Mouse (Mus musculus) layer of hippocampus, postnatal 10 days (tissue): ENCODE measurements around the gene Mt4. TPM values are rescaled to one million over a fixed set of nuclear protein-coding genes. Genes with fewer than 3 reads are reported as not detected.
"Not testable (repeated sequence)": the region's sequence is repeated elsewhere in the genome, so short reads cannot be mapped to it uniquely, and the experiment has no call there.

Experiments
- DNase-seq, 2 experiments: peaks; one replicate each; pipeline ENCODE4 v3.0.0; 2021; ENCODE audit warnings: low spot score in 2 of 2
- total RNA-seq, 2 experiments: library from RNA; stranded (reverse); gene quantifications; 2 replicates each; pipeline ENCODE4 v1.2.3; 2021

Gene Mt4
- total RNA-seq, 2 experiments from 2014 or later = not detected

DNA sequence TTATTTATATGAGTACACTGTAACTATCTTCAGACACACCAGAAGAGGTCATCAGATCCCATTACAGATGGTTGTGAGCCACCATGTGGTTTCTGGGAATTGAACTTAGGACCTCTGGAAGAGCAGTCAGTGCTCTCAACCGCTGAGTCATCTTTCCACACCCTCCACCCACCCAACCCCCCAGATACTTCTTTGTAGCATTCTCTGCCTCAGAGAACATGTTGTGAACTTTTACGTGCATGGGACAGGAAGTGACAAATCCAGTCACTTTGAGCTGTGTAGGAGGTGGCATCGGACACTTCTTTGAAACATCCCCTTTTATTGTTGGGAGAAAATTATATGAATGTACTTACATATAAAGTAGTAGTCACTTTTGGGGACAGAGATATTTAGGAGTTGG, 2.4 kb upstream of the Mt4 start:
- DNase-seq = not testable (repeated sequence)

- DNase-seq = no peak
Measured at GRCm38 (mm10) chr8:94135556-94135955, 1.4 kb upstream of the Mt4 start.

DNA sequence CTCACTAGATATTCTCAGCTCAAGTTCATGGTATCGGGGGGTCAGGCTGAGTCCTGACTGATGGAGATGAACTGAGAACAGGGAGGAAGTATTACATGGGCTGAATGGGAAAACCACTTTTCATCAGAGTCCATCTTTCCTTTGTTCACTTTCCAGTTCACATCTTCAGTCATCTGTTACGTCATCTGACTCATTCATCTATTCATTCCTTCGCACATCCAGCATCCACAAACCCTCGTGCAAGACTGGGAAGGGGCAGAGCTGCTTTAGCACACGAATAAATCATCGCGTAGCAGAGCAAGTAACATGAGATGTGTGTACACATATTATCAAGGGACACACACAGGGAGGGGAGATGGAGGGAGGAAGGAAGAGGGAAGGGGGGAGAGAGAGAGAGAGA, 805 bp upstream of the Mt4 start:
- no peak for DNase-seq

DNA sequence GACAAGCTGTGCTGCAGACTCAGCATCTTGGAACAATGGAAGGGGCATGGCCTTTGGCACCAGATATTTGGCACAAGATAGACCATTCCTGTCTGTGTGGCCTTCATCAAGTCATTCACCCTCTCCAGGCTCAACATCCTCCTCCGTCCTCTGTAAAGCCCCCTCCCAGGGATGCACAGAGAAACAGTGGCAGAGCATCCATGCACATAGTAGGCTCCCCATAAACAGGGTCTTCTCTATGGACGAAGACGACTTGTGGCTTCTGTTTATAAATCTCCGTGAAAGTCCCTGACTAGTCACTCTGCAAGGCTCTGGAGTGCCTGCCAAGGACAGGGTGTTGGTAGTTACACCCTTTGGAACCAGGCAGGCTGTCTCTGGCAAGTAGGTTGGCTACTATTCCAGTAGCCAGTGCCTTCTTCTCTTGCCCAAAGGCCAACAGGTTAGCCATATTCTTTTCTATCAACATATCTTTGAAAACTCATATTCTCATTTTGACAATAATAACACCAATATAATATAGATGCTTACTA, 3.3 kb downstream of the Mt4 start:
- DNase-seq = no peak

- no peak for DNase-seq
Measured at GRCm38 (mm10) chr8:94148236-94148635, 11.2 kb downstream of the Mt4 start.

- DNase-seq = no peak
Measured at GRCm38 (mm10) chr8:94150925-94151324, 13.9 kb downstream of the Mt4 start.

- peak; percentile 83 to 90 for DNase-seq
Measured at GRCm38 (mm10) chr8:94152513-94153300, 15.7 kb downstream of the Mt4 start, which contains the start of gene Mt3. Mt3 (plus strand) TSS chr8:94152607.

- DNase-seq = peak; percentile 34 to 54
Measured at GRCm38 (mm10) chr8:94153451-94153850, 16.5 kb downstream of the Mt4 start.

GRCm38 (mm10) chr8:94154537-94154936, 17.5 kb downstream of the Mt4 start:
- peak in 1 of 2 experiments; percentile 39 for DNase-seq

DNA sequence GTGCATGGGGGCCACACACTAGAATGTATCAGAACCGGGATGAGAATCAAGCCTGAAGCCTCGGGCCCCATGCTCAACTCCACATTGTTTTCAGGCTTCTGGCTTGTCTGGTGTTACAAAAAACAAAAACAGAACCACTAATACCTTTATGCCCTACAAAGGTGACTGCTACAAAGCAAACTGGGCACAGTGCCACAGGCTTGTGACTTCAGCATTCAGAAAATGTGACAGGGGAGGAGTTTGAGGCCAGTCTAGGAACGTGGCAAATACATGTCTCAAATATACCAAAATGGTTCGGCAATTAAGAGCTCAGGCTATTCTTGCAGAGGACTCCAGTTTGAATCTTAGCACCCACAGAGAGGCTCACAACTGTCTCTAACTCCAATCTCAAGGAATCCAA, 19.1 kb downstream of the Mt4 start:
- no peak for DNase-seq

- DNase-seq = not testable (repeated sequence)
Measured at GRCm38 (mm10) chr8:94165772-94166171, 28.8 kb downstream of the Mt4 start.

DNA sequence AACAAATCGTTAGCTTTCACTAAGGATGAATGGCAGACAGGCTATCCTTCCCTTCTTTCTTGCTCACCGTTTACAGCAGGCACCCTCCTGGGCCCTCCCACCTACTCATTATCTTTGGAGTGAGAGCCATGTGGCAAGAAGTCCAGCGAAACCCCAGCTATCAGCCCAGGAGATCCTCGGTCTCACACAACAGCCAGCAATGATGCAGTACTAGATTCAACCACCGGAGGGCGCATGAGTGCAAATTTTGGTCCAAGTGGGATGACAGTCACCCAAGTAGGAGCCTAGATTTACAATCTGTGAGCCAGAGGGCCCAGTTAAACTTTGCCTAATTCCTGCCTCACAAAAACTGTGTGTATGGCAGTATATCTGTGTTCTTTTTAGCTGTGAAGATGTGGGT, 30.2 kb downstream of the Mt4 start:
- DNase-seq = peak; percentile 98 to 99

DNA sequence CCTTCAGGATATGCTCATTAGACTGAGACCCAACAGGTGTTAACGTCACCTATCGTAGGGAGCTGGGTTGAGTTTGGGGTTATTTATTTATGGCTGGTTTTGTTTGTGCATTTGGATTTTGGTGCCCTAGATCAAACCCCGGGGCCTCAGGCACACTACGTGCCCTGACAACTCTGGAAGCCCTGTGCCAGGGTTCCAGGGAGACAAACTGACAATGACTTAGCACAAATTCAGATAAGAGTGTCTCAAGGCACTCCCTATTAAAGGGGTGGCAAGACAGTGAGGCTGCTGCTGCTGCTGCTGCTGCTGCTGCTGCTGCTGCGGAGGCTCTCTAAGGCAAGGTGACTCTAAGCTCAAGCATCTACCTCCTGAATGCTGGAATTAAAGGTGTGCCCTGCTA, 32.5 kb downstream of the Mt4 start:
- DNase-seq = no peak

GRCm38 (mm10) chr8:94171321-94171755, 34.3 kb downstream of the Mt4 start:
- peak in 1 of 2 experiments; percentile 38 for DNase-seq

GRCm38 (mm10) chr8:94172075-94172808, 35.2 kb downstream of the Mt4 start, which contains the start of gene Mt2:
Mt2 (plus strand) TSS chr8:94172664.
- peak; percentile 82 for DNase-seq

GRCm38 (mm10) chr8:94172809-94173732, 36.1 kb downstream of the Mt4 start:
- peak in 1 of 2 experiments; percentile 42 for DNase-seq

DNA sequence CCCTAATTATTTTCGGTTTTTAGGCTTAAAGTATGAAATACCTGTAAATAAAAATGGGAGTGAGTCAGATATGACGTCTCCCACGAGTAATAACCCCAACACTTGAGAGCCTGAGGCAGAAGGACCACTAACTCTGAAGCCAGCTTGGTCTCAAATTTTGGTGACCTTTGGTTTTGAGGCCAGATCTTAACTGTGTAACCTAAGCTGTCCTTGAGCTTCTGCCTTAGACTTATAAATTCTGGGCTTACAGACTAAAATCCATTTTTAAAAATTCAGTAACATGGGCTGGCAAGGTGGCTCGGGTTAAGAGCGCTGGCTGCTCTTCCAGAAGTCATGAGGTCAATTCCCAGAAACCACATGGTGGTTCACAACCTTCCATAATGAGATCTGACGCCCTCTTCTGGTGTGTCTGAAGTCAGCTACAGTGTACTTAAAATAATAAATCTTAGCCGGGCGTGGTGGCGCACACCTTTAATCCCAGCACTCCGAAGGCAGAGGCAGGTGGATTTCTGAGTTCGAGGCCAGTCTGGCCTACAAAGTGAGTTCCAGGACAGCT, 36.9 kb downstream of the Mt4 start:
- no peak for DNase-seq

DNA sequence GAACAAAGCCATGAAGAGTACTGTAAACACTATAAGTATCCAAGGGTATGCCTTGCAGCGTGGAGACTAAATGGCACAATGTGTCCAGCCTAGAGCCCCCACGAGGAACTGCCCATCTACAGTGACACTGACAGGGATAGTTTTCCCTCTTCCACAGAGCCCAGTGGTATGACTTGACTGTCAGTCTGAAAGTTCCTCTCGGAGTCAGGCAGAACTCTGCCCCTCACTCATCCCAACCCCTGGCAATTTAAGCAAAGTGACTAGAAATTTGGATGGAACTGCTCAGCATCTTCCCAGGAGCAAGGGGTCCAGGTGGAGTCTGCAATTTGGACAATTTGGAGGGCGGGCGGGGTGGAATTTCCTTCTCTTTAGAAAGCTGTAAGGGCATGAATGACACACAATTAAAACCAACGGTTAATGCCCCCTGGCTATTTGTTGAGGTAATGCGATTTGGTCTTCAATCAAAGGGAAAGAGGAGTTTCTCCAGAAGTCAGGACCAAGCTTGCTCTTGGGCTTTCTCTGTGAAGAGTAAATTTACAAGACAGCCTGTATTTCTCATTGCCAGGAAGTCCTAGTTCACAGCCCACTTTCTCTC, 37.7 kb downstream of the Mt4 start:
- DNase-seq = no peak

GRCm38 (mm10) chr8:94177716-94178390, 40.9 kb downstream of the Mt4 start:
- no peak for DNase-seq
